Mouse (Mus musculus): ENCODE measurements around the gene Urah.

Urah gene

GRCm38 (mm10) chr7:140877364-140877763 lies 42.5 kb downstream of the Urah start:
- DNase-seq, result peak; percentile 32 to 39

DNA sequence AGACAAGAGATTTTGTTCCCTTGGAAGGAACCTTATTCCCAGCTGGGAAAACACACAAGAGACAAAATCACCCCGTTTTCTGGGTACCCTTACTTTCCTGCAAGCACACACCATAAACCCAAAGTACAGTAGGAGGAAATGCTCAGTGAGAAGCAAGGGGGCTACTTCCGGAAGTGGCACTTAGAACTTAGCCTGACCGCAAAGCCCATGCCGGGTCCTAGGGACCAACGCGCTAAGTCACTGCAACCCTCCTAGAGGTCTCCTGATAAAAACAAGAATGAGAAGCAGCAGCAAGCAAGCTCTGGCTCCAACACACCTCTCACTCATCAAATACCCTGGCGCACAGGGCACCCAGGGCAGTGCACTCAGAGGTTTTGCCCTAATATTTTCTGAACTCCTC lies 44.5 kb downstream of the Urah start:
- peak; percentile 14 to 19 for DNase-seq

GRCm38 (mm10) chr7:140880419-140880818 lies 45.6 kb downstream of the Urah start:
- DNase-seq, result no peak

- no peak for DNase-seq
Measured at GRCm38 (mm10) chr7:140880865-140881515, 46.2 kb downstream of the Urah start.

DNA sequence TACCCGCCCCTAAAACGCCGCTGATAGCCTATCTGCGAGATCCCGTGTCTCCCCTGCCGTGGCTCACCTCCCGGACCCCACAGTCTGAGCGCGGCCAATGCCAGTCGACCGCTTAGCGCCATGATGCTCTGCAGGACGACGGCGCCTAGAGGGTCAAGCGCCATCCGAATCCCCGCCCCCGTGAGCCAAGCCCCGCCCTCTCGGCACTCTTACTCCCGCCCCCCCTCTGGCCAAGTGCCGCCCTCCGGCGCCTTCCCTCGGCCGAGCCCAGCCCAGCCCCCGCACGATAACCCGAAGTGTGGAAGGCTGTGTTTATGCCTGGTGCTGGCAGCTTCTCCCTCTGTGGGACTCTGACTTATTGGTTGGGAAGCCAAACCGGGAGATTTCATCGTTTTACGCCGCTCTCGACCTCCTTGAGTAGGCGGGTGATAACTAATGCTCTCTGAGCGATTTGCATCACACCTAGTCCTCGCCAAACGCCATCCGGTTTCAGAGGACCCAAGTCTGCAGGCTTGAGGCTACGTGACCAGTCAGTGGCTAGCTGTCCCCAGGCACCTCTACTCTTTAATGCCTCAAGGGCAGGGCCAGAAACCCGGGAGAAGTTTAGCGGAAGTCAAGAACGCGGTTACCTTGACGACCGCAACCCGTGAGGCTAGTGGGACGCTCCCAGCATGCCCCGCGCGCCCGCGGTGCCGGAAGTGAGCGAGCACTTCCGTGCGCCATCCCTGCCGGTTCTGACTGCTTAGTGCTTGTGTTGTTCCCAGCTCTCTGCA lies 47.1 kb downstream of the Urah start, which contains the start of the genes Psmd13 and Sirt3:
Gene Psmd13 (plus strand): TSS at position 273 of the 773 bp plus-strand sequence.
Gene Sirt3 (minus strand): TSS at position 614 of the 773 bp plus-strand sequence.
- peak; percentile 94 to 95 for DNase-seq

GRCm38 (mm10) chr7:140882469-140882803 lies 47.6 kb downstream of the Urah start:
- DNase-seq, result no peak
